In the genomic region with DNA sequence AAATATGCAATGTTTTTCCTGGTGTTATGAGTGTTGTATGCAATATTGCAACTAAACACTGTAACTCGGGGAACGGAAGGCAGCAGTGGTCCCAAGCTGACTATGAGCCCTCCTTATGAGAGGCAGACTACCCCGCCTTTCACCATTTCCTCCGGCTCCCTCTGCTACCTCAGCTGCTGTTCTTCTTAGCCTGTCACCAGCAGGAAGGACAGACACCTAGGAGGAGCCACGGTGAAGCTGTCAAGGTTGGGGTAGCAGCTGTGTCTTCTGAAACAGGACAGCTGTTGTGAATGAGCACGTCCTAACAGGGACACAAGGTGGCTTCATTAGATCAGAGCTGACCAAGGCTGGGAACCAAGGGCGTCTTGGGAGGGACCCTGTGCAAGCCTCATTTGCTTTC, we compare ENCODE assay signal across 16 mouse cellular contexts. TPM values are rescaled to one million over a fixed set of nuclear protein-coding genes. Genes with fewer than 3 reads are reported as not detected.
A peak's percentile ranks its signal among the peaks of the same experiment; 100 is the strongest.
DNase-seq lines count a peak whose midpoint lies in the region; ATAC-seq and TF ChIP-seq lines count a peak whose summit lies in the region.
"Had no signal": no experiment of that assay in that cellular context is flagged by ENCODE, and none has a peak within 500 bp of the region (broad histone marks: within the 10 kb centered on the region; RNA-seq: fewer than 3 reads in every experiment).

No protein-coding gene starts in this region.

- H3K9ac ChIP-seq in hindbrain, embryonic 13.5 days: no peak overlapping the region
- no peak overlapping the region for H3K9ac ChIP-seq in lung, embryonic 15.5 days
- H3K9ac ChIP-seq: forebrain, postnatal 0 days; heart, embryonic 15.5 days; liver, embryonic 15.5 days; stomach, embryonic 15.5 days had no signal

- H3K4me1 ChIP-seq in hindbrain, embryonic 10.5 days (replicated peaks): peaks cover 31% of the 10 kb centered on the region
- H3K4me1 ChIP-seq in hindbrain, embryonic 13.5 days (replicated peaks): peaks cover 18% of the 10 kb centered on the region
- H3K4me1 ChIP-seq in lung, embryonic 15.5 days: peaks cover 34% of the 10 kb centered on the region
- no peaks in the 10 kb centered on the region for H3K4me1 ChIP-seq in lung, adult 2 months (ENCODE audit: control insufficient read depth, insufficient read depth, low read length)
- H3K4me1 ChIP-seq: liver, embryonic 15.5 days; stomach, embryonic 15.5 days had no signal

- peak overlapping the region; percentile 77 for H3K27ac ChIP-seq in hindbrain, embryonic 10.5 days
- H3K27ac ChIP-seq in hindbrain, embryonic 13.5 days: no peak overlapping the region
- peak overlapping the region; percentile 29; the same call in 1 of the 2 replicates for H3K27ac ChIP-seq in lung, embryonic 15.5 days
- H3K27ac ChIP-seq: heart, embryonic 15.5 days; liver, embryonic 15.5 days; stomach, embryonic 15.5 days had no signal

- no peaks in the 10 kb centered on the region for H3K36me3 ChIP-seq in hindbrain, embryonic 10.5 days
- H3K36me3 ChIP-seq in hindbrain, embryonic 13.5 days: no peaks in the 10 kb centered on the region
- H3K36me3 ChIP-seq in lung, embryonic 15.5 days: no peaks in the 10 kb centered on the region
- H3K36me3 ChIP-seq: heart, embryonic 15.5 days; stomach, embryonic 15.5 days had no signal

- ATAC-seq in hindbrain, embryonic 13.5 days (ENCODE audit: low FRiP score): no peak
- peak; percentile 53 for ATAC-seq in lung, embryonic 15.5 days (ENCODE audit: borderline replicate concordance, extremely low read depth, low FRiP score, low TSS enrichment)
- ATAC-seq: forebrain, postnatal 0 days; inflammation-experienced regulatory T-cells, adult 6 months had no signal

- no peak overlapping the region for H3K4me2 ChIP-seq in hindbrain, embryonic 13.5 days
- H3K4me2 ChIP-seq in lung, embryonic 15.5 days: no peak overlapping the region
- H3K4me2 ChIP-seq: heart, embryonic 15.5 days; liver, embryonic 15.5 days; stomach, embryonic 15.5 days had no signal

- no peaks in the 10 kb centered on the region for H3K27me3 ChIP-seq in hindbrain, embryonic 10.5 days (ENCODE audit: insufficient read depth, poor library complexity, severe bottlenecking)
- H3K27me3 ChIP-seq in hindbrain, embryonic 13.5 days: 0 out of 2 replicates have a peak, but pooled peaks cover 2% of the 10 kb centered on the region
- H3K27me3 ChIP-seq in lung, embryonic 15.5 days: no peaks in the 10 kb centered on the region
- H3K27me3 ChIP-seq: heart, embryonic 15.5 days; liver, embryonic 15.5 days; stomach, embryonic 15.5 days had no signal

- no peaks in the 10 kb centered on the region for H3K9me3 ChIP-seq in hindbrain, embryonic 10.5 days
- no peaks in the 10 kb centered on the region for H3K9me3 ChIP-seq in hindbrain, embryonic 13.5 days
- H3K9me3 ChIP-seq in lung, embryonic 15.5 days: no peaks in the 10 kb centered on the region
- H3K9me3 ChIP-seq: heart, embryonic 15.5 days; liver, embryonic 15.5 days; stomach, embryonic 15.5 days had no signal

- H3K4me3 ChIP-seq in hindbrain, embryonic 10.5 days: no peak overlapping the region
- H3K4me3 ChIP-seq in hindbrain, embryonic 13.5 days: no peak overlapping the region
- H3K4me3 ChIP-seq in lung, embryonic 15.5 days: no peak overlapping the region
- no peak overlapping the region for H3K4me3 ChIP-seq in lung, adult 2 months (replicated peaks; ENCODE audit: extremely low read depth, low read depth, low read length)
- H3K4me3 ChIP-seq: heart, embryonic 15.5 days; liver, embryonic 15.5 days; stomach, embryonic 15.5 days had no signal

- TF ChIP-seq CTCF in lung, adult 2 months (IDR thresholded peaks at IDR 0.05; ENCODE audit: insufficient read depth, low read length): no peak

- no peak for TF ChIP-seq POLR2A in lung, adult 2 months (IDR thresholded peaks at IDR 0.05; ENCODE audit: borderline replicate concordance, extremely low read depth, low read depth, low read length)

- peak; percentile 15 for DNase-seq in embryo, embryonic 10 days (ENCODE audit: low spot score)
- DNase-seq in embryo, embryonic 10.5 days (ENCODE audit: low spot score): no peak
- DNase-seq in hindbrain, embryonic 10.5 days (ENCODE audit: low spot score): peak; percentile 26
- no peak for DNase-seq in lung, adult 2 months
- DNase-seq in lung, postnatal 4 days: peak; percentile 23 to 61
- DNase-seq in B cell, adult 2 months: no peak
- DNase-seq: cerebellum, adult 9-11 months; forebrain, postnatal 0 days; left cerebral cortex, postnatal 4 days had no signal

- 67% methylated on average over 7 of the region's 7 CpGs for WGBS in hindbrain, embryonic 10.5 days
- WGBS in hindbrain, embryonic 13.5 days: 59% methylated on average over 7 of the region's 7 CpGs
- WGBS in lung, embryonic 15.5 days: 41% methylated on average over 7 of the region's 7 CpGs
- 57% methylated on average over 7 of the region's 7 CpGs for WGBS in lung, adult 2 months

RNA-seq across cellular contexts. Expression of a gene that starts 20.1 kb away (rescaled TPM):
- polyA plus RNA-seq in hindbrain, embryonic 10.5 days (2016; fragmentation: Nextera tagmentation; extraction: Ambion mirVana): not detected in 2 replicates
- polyA plus RNA-seq in hindbrain, embryonic 13.5 days (2015; fragmentation: Nextera tagmentation; extraction: Ambion mirVana): not detected in 2 replicates
- not detected in 2 replicates for polyA plus RNA-seq in lung, embryonic 15.5 days (2015; fragmentation: Nextera tagmentation; extraction: Ambion mirVana)
- 0.17 TPM in 1 of 2 replicates, not detected in the other for polyA plus RNA-seq in lung, adult 2 months (2012; rRNA removed)
- polyA plus RNA-seq: embryonic facial prominence, embryonic 11.5 days; heart, embryonic 15.5 days; inflammation-experienced regulatory T-cells, adult 6 months; stomach, embryonic 15.5 days had no signal

RNA-seq across cellular contexts. Expression of a gene that starts 59.6 kb away (rescaled TPM):
- polyA plus RNA-seq in hindbrain, embryonic 10.5 days (2016; fragmentation: Nextera tagmentation; extraction: Ambion mirVana): 24.5 and 28.0 TPM in 2 replicates
- 85.5 and 87.9 TPM in 2 replicates for polyA plus RNA-seq in hindbrain, embryonic 13.5 days (2015; fragmentation: Nextera tagmentation; extraction: Ambion mirVana)
- polyA plus RNA-seq in lung, embryonic 15.5 days (2015; fragmentation: Nextera tagmentation; extraction: Ambion mirVana): 21.1 and 23.3 TPM in 2 replicates
- 6.3 and 9.2 TPM in 2 replicates for polyA plus RNA-seq in lung, adult 2 months (2012; rRNA removed)

RNA-seq across cellular contexts. Expression of a gene that starts 59.6 kb away (rescaled TPM):
- 6.3 and 9.0 TPM in 2 replicates for polyA plus RNA-seq in hindbrain, embryonic 10.5 days (2016; fragmentation: Nextera tagmentation; extraction: Ambion mirVana)
- polyA plus RNA-seq in hindbrain, embryonic 13.5 days (2015; fragmentation: Nextera tagmentation; extraction: Ambion mirVana): 2.9 and 4.2 TPM in 2 replicates
- polyA plus RNA-seq in lung, embryonic 15.5 days (2015; fragmentation: Nextera tagmentation; extraction: Ambion mirVana): 9.6 and 10.0 TPM in 2 replicates
- 15.4 and 33.8 TPM in 2 replicates for polyA plus RNA-seq in lung, adult 2 months (2012; rRNA removed)

Comparison
In these comparisons a context has a peak if more than half of its experiments do, and no peak if none do; other contexts are left out.
1. DNase-seq: peak in embryo, embryonic 10 days (single experiment), hindbrain, embryonic 10.5 days (single experiment) and lung, postnatal 4 days (2 of 2); none in embryo, embryonic 10.5 days (single experiment), lung, adult 2 months (single experiment) and B cell, adult 2 months (0 of 2).